Mouse (Mus musculus): ENCODE results near the gene Tbx20.

The Tbx20 gene

DNA sequence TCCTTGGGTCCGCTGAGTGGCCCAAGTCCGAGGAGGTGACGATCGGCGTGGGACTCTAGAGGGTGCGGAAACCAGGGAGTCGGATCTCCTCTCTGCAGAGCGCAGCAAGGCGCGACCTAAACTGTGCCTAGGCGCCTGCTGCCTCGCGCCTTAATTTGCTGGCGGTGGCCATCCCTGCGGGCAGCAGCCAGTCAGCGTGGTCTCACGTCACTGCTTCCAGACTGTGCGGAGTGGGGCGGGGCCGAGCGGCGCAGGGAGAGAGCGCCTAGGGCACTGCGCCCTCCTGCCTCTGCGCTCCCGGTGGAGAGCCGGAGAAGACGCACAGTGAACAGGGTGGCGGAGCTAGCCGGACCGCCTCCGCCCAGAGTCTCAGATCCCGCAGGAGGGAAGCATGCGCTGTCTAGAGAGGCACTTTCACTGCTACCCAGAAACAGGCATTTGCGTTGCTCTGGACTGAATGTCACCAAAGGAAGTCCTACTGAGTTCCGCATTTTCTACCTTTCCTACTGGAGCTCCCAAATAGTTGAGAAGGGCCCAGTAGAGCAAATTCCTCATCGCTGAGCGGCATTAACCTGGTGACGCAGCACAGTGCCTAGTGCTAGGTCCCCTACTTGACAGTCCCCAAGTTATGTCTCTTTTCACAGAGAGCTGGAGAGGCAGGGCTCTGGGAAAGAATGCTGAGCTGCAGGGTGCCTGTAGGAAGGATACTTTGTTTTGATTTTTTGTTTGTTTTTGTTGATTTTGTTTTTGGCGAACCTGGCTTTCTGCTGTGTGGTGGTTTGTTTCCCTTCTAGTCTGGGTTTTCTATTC, at the start of gene Tbx20:
Gene Tbx20 (minus strand): TSS at position 144 of the 810 bp plus-strand sequence.
- DNase-seq (ENCODE audit: low spot score): no peak

- no peak for DNase-seq (ENCODE audit: low spot score)
Measured at GRCm38 (mm10) chr9:24818511-24818910, 44.4 kb upstream of the Tbx20 start.

DNA sequence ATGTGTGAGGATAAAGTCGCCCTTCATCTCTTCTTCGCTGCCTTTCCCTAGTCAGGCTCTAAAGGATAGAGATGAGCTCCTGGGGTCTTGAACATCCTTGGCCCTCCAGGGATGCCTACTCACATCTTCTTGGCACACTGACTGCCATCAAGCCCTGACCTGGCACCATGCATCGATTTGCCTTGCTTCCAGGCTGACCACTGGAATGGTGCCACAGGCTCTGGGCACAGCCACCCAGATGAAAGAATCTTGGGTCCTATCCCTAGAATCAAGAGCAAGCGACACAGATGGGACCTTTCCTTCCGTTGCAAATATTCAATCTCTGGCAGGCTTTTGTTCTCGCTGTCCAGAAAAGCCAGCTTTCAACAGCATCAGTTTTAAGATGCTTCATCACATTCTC, 38.4 kb upstream of the Tbx20 start:
- no peak for DNase-seq (ENCODE audit: low spot score)

- DNase-seq (ENCODE audit: low spot score): no peak
Measured at GRCm38 (mm10) chr9:24792110-24792509, 18.0 kb upstream of the Tbx20 start.

GRCm38 (mm10) chr9:24789396-24789795, 15.3 kb upstream of the Tbx20 start:
- DNase-seq (ENCODE audit: low spot score): no peak

- DNase-seq (ENCODE audit: low spot score): no peak
Measured at GRCm38 (mm10) chr9:24782338-24782737, 8.2 kb upstream of the Tbx20 start.

GRCm38 (mm10) chr9:24780929-24781441, 6.9 kb upstream of the Tbx20 start:
- no peak for DNase-seq (ENCODE audit: low spot score)

- no peak for DNase-seq (ENCODE audit: low spot score)
Measured at GRCm38 (mm10) chr9:24780391-24780928, 6.4 kb upstream of the Tbx20 start.

- DNase-seq (ENCODE audit: low spot score): no peak
Measured at GRCm38 (mm10) chr9:24779975-24780374, 5.9 kb upstream of the Tbx20 start.

DNA sequence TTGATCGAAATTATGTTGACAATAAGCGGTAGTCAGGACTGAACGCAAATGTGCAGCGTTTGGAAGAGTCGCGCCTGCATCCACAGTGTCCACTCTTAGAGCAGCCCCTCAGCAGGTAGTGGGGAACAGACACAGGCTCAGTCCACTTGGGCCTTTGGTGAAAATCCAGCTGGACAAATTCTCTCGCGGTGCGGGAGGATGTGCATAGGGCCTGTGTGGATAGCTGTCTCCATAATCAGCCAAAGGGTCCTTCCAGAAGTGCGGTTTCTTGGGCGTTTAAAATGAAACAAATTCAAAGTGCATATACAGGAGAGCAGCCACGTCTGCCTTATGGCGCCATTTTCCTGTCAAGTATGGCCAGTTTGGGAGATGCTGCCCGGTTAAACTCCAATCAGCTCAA, 4.5 kb upstream of the Tbx20 start:
- no peak for DNase-seq (ENCODE audit: low spot score)

GRCm38 (mm10) chr9:24777961-24778360, 3.9 kb upstream of the Tbx20 start:
- no peak for DNase-seq (ENCODE audit: low spot score)

- DNase-seq (ENCODE audit: low spot score): no peak
Measured at GRCm38 (mm10) chr9:24777176-24777895, 3.2 kb upstream of the Tbx20 start.

DNA sequence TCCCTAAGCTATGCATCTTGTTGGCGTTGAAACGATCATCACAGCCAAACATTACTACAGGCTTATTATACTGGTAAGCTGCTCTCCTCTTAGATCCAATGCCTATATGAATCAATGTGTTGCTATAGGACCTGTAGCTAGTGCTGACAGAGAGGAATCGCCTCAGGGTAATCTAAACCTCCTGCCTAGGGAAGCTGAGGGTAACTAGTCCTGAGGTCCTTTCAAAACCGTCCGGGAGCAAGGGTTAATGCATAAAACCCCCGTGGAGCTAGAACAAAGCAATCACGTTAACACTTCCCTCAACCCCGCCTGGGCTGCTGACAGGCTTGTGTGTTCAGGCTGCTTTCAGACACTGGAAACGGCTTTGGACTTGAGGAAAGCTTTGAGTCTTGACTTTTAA, 2.4 kb upstream of the Tbx20 start:
- DNase-seq (ENCODE audit: low spot score): no peak

- DNase-seq (ENCODE audit: low spot score): no peak
Measured at GRCm38 (mm10) chr9:24775567-24775966, 1.5 kb upstream of the Tbx20 start.

GRCm38 (mm10) chr9:24775001-24775400, 898 bp upstream of the Tbx20 start:
- DNase-seq (ENCODE audit: low spot score): no peak

DNA sequence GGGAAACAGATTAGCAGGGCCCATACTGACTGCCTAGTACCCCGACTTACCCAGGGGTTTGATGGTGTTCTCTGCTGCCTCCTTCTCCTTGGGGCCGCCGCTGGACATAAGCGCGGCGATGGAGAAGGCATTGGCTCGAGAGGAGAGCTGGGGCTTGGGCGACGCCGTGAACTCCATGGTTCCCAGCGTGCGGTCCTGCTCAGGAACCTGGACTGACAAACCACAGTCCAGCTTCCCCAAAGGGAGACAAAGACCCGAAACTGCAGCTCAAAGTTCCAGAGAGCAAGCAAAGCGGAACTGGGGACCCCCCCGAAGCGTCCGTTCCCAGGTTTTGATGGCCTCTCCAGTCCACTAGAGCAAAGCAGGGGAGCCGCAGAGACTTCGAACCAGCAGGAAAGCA, 434 bp downstream of the Tbx20 start:
- no peak for DNase-seq (ENCODE audit: low spot score)

GRCm38 (mm10) chr9:24773171-24773570, 932 bp downstream of the Tbx20 start:
- DNase-seq (ENCODE audit: low spot score): no peak

GRCm38 (mm10) chr9:24772431-24773120, 1.5 kb downstream of the Tbx20 start:
- DNase-seq (ENCODE audit: low spot score): no peak

DNA sequence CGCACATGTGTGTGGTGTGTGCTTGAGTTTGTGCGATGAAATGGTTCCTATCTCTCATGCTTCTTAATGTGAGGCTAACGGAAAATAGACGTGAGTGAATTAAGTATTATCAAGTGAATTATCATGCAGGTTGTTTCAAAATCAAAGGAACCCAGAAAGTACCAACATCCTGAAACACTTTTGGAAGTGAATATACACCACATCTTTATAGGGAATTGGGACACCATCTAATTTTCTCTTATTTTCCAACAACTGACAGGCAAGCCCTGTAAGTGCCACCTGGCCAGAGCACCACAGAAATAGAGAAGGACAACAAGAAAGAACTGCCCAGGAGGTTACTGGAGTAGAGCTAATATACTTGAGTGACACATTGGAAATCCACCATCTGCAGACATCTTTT, 2.4 kb downstream of the Tbx20 start:
- DNase-seq (ENCODE audit: low spot score): no peak

DNA sequence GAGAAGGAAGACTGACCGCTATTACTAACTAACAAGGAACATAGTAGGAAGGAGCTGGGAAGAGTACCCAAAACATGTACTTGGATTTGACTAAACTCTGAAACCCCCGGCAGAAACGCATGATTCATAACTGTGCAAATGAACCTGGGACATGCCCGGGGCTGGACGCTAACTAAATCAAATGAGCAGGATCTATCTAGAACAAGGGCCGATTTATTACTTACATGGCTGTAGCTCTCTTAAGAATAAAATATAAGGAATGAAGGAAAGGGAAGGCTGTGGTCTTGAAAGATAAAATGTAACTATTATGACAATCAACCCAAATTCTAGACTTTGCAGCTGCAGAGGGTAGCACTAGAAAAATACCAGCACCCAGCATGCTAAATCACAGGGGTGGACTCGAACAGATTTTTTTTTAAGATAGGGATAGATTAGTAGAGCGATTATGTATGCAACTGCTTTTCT, 3.1 kb downstream of the Tbx20 start:
- no peak for DNase-seq (ENCODE audit: low spot score)

DNA sequence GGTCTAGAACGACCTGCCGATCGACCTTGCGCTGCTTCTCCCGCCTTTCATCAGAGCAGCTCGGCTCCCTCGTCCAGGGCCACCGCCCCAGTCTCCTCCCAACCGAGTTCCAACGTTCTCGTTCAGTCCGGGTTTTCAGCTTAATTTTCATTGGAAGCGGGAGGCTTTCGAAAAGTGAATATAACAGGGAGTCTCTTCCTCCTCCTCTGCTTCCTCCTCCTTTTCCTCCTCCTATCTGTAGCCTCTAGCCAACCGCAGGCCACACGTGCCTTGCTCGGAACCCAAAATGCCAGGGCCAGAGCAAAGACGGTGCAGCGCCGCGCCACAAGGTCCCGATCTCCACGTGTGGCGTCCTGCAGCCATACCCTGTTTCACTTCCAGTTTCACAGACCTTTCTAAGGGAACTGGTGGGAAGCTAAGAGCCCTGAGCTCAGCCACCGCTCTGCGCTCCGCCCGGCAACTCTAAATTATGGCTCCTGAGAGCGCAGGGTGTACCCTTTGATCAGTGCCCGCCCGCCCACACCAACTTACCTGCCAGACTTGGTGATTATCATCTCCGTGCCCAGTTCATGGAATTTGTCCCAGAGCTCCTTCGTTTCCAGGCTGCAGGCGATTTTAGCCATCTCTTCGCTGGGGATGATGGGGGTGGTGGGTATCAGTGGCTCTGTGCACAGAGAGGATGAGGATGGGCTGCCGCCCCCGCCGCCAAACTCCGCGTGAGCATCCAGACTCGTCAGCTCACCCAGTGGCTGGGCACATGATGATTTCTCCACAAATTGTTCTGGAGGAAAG, 3.8 kb downstream of the Tbx20 start:
- no peak for DNase-seq (ENCODE audit: low spot score)
